Comparison of ENCODE assay signal across 15 mouse cellular contexts in the genomic region with DNA sequence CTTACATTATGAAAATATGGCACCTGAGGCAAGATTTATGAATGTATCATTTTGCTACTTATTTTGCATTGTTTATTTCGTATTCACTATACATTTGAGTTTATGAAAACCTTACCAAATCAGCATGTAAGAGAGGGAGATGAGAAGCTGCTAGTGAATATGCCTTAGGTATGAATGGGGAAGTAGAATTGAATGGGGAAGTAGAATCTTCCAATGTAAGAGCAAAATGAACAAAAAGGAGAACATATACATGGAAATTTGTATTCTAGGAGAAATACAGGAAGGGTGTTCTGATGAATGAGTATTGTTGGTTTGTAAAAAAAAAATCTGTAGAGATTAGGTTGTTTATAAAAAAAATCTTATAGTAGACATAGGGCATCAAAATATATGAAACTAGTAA.
"Had no signal": no experiment of that assay in that cellular context is flagged by ENCODE, and none has a peak within 500 bp of the region (broad histone marks: within the 10 kb centered on the region; RNA-seq: fewer than 3 reads in every experiment).

No protein-coding gene starts in this region.

- DNase-seq: gastrocnemius, postnatal 14 days; gastrocnemius, postnatal 36 days; heart, adult 18-20 months; heart, postnatal 10 days; heart, postnatal 4 days; kidney, adult 11 months; kidney, adult 2 months; kidney, adult 9 months; kidney, postnatal 14 days; kidney, postnatal 36 days; layer of hippocampus, adult 9-11 months; liver; liver, embryonic 13.5 days had no signal

- ATAC-seq: hindbrain, postnatal 0 days; intestine, embryonic 16.5 days had no signal
